Mouse (Mus musculus) forebrain, embryonic 11.5 days (tissue): ENCODE measurements around the gene Zcchc4. TPM values are rescaled to one million over a fixed set of nuclear protein-coding genes. Genes with fewer than 3 reads are reported as not detected.

ENCODE experiments used
- ATAC-seq: fragments of 200-750 bp; cut with Nextera tagmentation; replicated peaks from 2 replicates; pipeline ENCODE4 v1.8.0; 2017; ENCODE audit warnings: moderate TSS enrichment; ENCODE audit not compliant: low FRiP score
- DNase-seq: peaks from one replicate; pipeline ENCODE4 v3.0.0-alpha.2; 2017; ENCODE audit warnings: low spot score
- H3K27ac ChIP-seq: fragments of 300-500 bp; sonication (generic); 2 replicates; pipeline ENCODE4 v1.5.1; 2014; ENCODE audit warnings: low read depth, low read length
- H3K27me3 ChIP-seq: fragments of 300-500 bp; sonication (generic); 2 replicates; pipeline ENCODE4 v1.6.1; 2014; ENCODE audit warnings: mild to moderate bottlenecking, low read length, mixed read lengths; ENCODE audit not compliant: control insufficient read depth, insufficient read depth
- H3K36me3 ChIP-seq: fragments of 300-500 bp; sonication (generic); 2 replicates; pipeline ENCODE4 v1.6.1; 2014; ENCODE audit warnings: mild to moderate bottlenecking, low read length, moderate library complexity, mixed read lengths; ENCODE audit not compliant: control insufficient read depth, insufficient read depth
- H3K4me1 ChIP-seq: fragments of 300-500 bp; sonication (generic); replicated peaks from 2 replicates; pipeline ENCODE4 v1.6.1; 2014; ENCODE audit warnings: low read length, mixed read lengths; ENCODE audit not compliant: control insufficient read depth, insufficient read depth
- H3K4me2 ChIP-seq: fragments of 300-500 bp; sonication (generic); 2 replicates; pipeline ENCODE4 v1.6.1; 2014; ENCODE audit warnings: low read depth, mild to moderate bottlenecking, low read length, moderate library complexity, mixed read lengths; ENCODE audit not compliant: severe bottlenecking
- H3K4me3 ChIP-seq: fragments of 300-500 bp; sonication (generic); 2 replicates; pipeline ENCODE4 v1.5.1; 2014; ENCODE audit warnings: low read depth, low read length
- H3K9ac ChIP-seq: fragments of 300-500 bp; sonication (generic); 2 replicates; pipeline ENCODE4 v1.6.1; 2014; ENCODE audit warnings: low read length
- H3K9me3 ChIP-seq: fragments of 300-500 bp; sonication (generic); 2 replicates; pipeline ENCODE4 v1.6.1; 2016; ENCODE audit warnings: low read length, mixed read lengths; ENCODE audit not compliant: control insufficient read depth
- WGBS: fragments of 180-500 bp; shearing (Covaris S2); extraction: QIAGEN DNeasy Blood & Tissue Kit; methylation state at CpG from one replicate; pipeline ENCODE4 v1.1.7; 2014; 5-methylcytosine and 5-hydroxymethylcytosine counted together
- polyA plus RNA-seq: library from polyadenylated mRNA; unstranded; fragments of >200 nt; fragmentation: Nextera tagmentation; extraction: Ambion mirVana; gene quantifications from 2 replicates; pipeline ENCODE4 v1.2.1, GENCODE M21; 2014

The Zcchc4 gene
- polyA plus RNA-seq, 1 experiment from 2014 or later: 24.8 TPM

GRCm38 (mm10) chr5:52868918-52869703 lies 93.9 kb downstream of the Zcchc4 start:
- WGBS: 91% methylated on average over 12 of the region's 12 CpGs

GRCm38 (mm10) chr5:52871461-52871860 lies 96.3 kb downstream of the Zcchc4 start:
- Histone ChIP-seq H3K27ac (no peak overlapping the region), H3K27me3 (no peaks in the 10 kb centered on the region), H3K9ac (no peak overlapping the region), H3K36me3 (no peaks in the 10 kb centered on the region; the same call in 1 of the 2 replicates), H3K4me1 (no peaks in the 10 kb centered on the region), H3K4me3 (no peak overlapping the region), H3K4me2 (no peak overlapping the region), H3K9me3 (no peaks in the 10 kb centered on the region)
- 24% methylated on average over 1 of the region's 1 CpGs for WGBS
- DNase-seq (no peak), ATAC-seq (no peak)

More at GRCm38 (mm10) chr5:52868918-52869703, 93.9 kb downstream of the Zcchc4 start:
- Histone ChIP-seq H3K4me2 (no peak overlapping the region), H3K27me3 (no peaks in the 10 kb centered on the region), H3K4me1 (no peaks in the 10 kb centered on the region), H3K27ac (no peak overlapping the region), H3K36me3 (no peaks in the 10 kb centered on the region; the same call in 1 of the 2 replicates), H3K4me3 (no peak overlapping the region), H3K9me3 (no peaks in the 10 kb centered on the region), H3K9ac (no peak overlapping the region)
- ATAC-seq (no peak), DNase-seq (no peak)

GRCm38 (mm10) chr5:52871986-52872385 lies 96.8 kb downstream of the Zcchc4 start:
- no peak for ATAC-seq
- no peak overlapping the region for H3K9ac ChIP-seq
- DNase-seq: no peak
- H3K4me1 ChIP-seq: no peaks in the 10 kb centered on the region
- 95% methylated on average over 13 of the region's 13 CpGs for WGBS
- H3K27ac ChIP-seq: no peak overlapping the region
- no peak overlapping the region for H3K4me2 ChIP-seq
- H3K27me3 ChIP-seq: no peaks in the 10 kb centered on the region
- H3K36me3 ChIP-seq: no peaks in the 10 kb centered on the region; the same call in 1 of the 2 replicates
- H3K4me3 ChIP-seq: no peak overlapping the region
- no peaks in the 10 kb centered on the region for H3K9me3 ChIP-seq

Other genes starting within 250 kb of the Zcchc4 start
- gene Lgi2, start 208.9 kb upstream of the Zcchc4 start, polyA plus RNA-seq: 0.80 and 0.88 TPM in 2 replicates
- gene Sepsecs, start 105.7 kb upstream of the Zcchc4 start, polyA plus RNA-seq: 9.0 and 9.5 TPM in 2 replicates
- gene Pi4k2b, start 33.8 kb upstream of the Zcchc4 start, polyA plus RNA-seq: 18.0 and 18.9 TPM in 2 replicates
- gene Anapc4, start 58.6 kb downstream of the Zcchc4 start, polyA plus RNA-seq: 119 and 124 TPM in 2 replicates